Mouse (Mus musculus) limb, embryonic 12.5 days (tissue): Measurements from ENCODE around the gene Cldn15. TPM values are rescaled to one million over a fixed set of nuclear protein-coding genes. Genes with fewer than 3 reads are reported as not detected.
A peak's percentile ranks its signal among the peaks of the same experiment; 100 is the strongest.

Source experiments
- ATAC-seq: fragments of 200-750 bp; cut with Nextera tagmentation; 2 replicates; pipeline ENCODE4 v1.8.0; 2017; ENCODE audit warnings: low read depth, moderate TSS enrichment; ENCODE audit not compliant: insufficient number of reproducible peaks, insufficient read depth, low FRiP score, low TSS enrichment
- H3K27ac ChIP-seq: fragments of 300-500 bp; sonication (generic); 2 replicates; pipeline ENCODE4 v1.5.1; 2016; ENCODE audit warnings: mild to moderate bottlenecking, moderate library complexity
- H3K27me3 ChIP-seq: fragments of 300-500 bp; sonication (generic); 2 replicates; pipeline ENCODE4 v1.6.1; 2016; ENCODE audit warnings: mild to moderate bottlenecking, moderate library complexity
- H3K36me3 ChIP-seq: fragments of 300-500 bp; sonication (generic); 2 replicates; pipeline ENCODE4 v1.6.1; 2016; ENCODE audit warnings: mild to moderate bottlenecking, moderate library complexity
- H3K4me1 ChIP-seq: fragments of 300-500 bp; sonication (generic); replicated peaks from 2 replicates; pipeline ENCODE4 v1.6.1; 2016
- H3K4me2 ChIP-seq: fragments of 300-500 bp; sonication (generic); 2 replicates; pipeline ENCODE4 v1.6.1; 2016; ENCODE audit warnings: mild to moderate bottlenecking, moderate library complexity
- H3K4me3 ChIP-seq: fragments of 300-500 bp; sonication (generic); replicated peaks from 2 replicates; pipeline ENCODE4 v1.5.1; 2016; ENCODE audit warnings: mild to moderate bottlenecking
- H3K9ac ChIP-seq: fragments of 300-500 bp; sonication (generic); replicated peaks from 2 replicates; pipeline ENCODE4 v1.6.1; 2016; ENCODE audit warnings: mild to moderate bottlenecking, moderate library complexity
- H3K9me3 ChIP-seq: fragments of 300-500 bp; sonication (generic); 2 replicates; pipeline ENCODE4 v1.6.1; 2016; ENCODE audit warnings: mild to moderate bottlenecking, moderate library complexity
- WGBS: fragments of 180-500 bp; shearing (Covaris S2); methylation state at CpG from one replicate; pipeline ENCODE4 v1.1.7; 2016; 5-methylcytosine and 5-hydroxymethylcytosine counted together
- polyA plus RNA-seq: library from polyadenylated mRNA; unstranded; fragments of >200 nt; fragmentation: Nextera tagmentation; extraction: Ambion mirVana; gene quantifications from 2 replicates; pipeline ENCODE4 v1.2.1, GENCODE M21; 2016

The Cldn15 gene
- polyA plus RNA-seq, 1 experiment from 2014 or later, result 0.36 TPM

DNA sequence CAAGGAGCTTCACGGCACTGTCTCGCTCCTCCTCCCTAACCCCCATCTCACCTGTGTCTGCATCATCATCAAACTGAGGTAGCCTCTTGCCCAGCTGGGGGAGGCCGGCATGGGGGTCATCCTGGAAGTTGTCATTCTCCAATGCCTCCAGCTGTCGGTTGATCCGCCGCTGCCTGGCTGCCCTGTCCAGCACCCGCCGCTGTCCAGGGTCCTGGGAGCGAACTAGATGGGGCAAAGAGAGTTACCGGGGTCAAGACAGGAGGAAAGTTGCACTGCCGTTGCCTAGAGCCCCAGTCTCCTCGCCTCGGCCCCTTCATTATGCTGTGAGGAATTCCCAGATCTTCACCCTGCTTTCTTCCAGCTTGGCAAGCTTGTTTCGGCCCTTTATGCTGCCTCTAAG is 18.4 kb downstream of the Cldn15 start:
- no peak overlapping the region for H3K4me2 ChIP-seq
- no peak overlapping the region for H3K27ac ChIP-seq
- H3K9me3 ChIP-seq, result no peaks in the 10 kb centered on the region
- H3K4me1 ChIP-seq, result peaks cover 15% of the 10 kb centered on the region
- no peak overlapping the region for H3K9ac ChIP-seq
- WGBS, result 47% methylated on average over 14 of the region's 14 CpGs
- ATAC-seq, result no peak
- H3K27me3 ChIP-seq, result no peaks in the 10 kb centered on the region
- H3K36me3 ChIP-seq, result peaks cover 54% of the 10 kb centered on the region
- no peak overlapping the region for H3K4me3 ChIP-seq

DNA sequence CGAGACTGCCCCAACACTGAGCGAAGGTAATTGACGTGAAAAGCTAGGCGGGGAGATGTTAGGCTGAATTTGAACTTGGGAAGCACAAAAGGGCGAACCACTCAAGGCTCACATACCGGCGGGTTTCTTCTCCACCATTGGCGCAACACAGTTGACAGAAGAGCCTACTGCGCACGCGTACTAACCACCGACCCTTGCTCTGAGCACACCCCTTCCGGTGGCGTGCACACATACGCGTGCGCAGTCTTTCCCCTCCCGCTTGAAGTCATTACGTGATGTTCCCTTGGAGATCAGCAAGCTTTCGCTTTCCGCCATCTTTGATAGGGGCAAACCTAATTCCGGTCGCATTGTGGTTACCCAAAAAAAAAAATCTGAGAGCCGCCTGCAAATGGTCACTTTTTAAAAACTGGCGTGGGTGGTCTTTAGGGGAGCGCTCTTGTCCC is 20.3 kb downstream of the Cldn15 start, which contains the start of gene Plod3:
Gene Plod3 (plus strand): TSS at position 325 of the 443 bp plus-strand sequence.
- under 1% methylated on average over 26 of the region's 26 CpGs for WGBS
- Histone ChIP-seq H3K27ac (peak within 1 kb of the TSS; percentile 99), H3K4me2 (peak within 1 kb of the TSS; percentile 87), H3K4me3 (peak within 1 kb of the TSS; percentile 87), H3K36me3 (peaks cover 58% of the 10 kb centered on the region), H3K4me1 (peaks cover 15% of the 10 kb centered on the region), H3K9ac (peak within 1 kb of the TSS; percentile 96), H3K27me3 (no peaks in the 10 kb centered on the region), H3K9me3 (no peaks in the 10 kb centered on the region)
- peak; percentile 82 for ATAC-seq

DNA sequence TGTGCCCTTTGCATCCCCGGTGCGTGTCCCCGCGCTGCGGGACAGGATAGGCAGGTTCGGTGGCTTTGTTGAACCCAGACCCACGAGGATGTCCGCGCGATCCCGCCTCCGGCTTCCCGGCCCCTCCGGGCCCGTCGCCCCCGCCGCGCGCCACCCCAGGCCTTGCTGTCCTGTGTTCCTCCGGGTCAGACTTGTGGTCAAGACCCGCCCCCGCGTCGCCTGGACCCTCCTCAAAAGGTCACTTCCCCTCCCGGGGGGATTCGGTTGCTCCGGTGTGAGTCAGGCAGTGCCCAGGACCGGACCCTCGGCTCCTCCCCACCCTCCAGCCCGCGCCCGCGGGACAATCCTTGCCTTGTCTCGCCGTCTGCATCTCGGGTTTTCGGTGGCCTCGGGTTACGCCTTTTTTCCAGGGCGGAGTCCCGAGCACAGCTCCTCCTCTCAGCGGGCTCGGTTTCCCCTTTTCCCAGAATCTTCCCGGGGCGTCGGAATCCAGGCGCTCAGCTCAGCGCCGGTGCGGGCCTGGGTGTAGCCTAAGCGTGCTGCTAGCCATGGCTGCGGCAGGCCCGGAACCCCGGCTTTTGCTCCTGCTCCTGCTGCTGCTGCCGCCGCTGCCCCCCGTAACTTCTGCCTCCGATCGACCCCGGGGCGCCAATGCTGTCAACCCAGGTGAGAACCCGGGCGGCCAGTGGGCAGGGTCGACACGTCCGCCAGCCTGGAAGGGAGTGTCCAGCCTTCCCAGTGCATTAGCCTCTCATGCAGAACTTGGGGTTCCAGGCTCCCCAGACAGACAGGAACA is 20.9 kb downstream of the Cldn15 start:
- Histone ChIP-seq H3K36me3 (peaks cover 58% of the 10 kb centered on the region), H3K27ac (peak overlapping the region; percentile 99), H3K9ac (peak overlapping the region; percentile 96), H3K27me3 (no peaks in the 10 kb centered on the region), H3K4me1 (peaks cover 15% of the 10 kb centered on the region), H3K4me2 (peak overlapping the region; percentile 87), H3K9me3 (no peaks in the 10 kb centered on the region), H3K4me3 (peak overlapping the region; percentile 87)
- under 1% methylated on average over 67 of the region's 67 CpGs for WGBS
- ATAC-seq, result peak; percentile 60

DNA sequence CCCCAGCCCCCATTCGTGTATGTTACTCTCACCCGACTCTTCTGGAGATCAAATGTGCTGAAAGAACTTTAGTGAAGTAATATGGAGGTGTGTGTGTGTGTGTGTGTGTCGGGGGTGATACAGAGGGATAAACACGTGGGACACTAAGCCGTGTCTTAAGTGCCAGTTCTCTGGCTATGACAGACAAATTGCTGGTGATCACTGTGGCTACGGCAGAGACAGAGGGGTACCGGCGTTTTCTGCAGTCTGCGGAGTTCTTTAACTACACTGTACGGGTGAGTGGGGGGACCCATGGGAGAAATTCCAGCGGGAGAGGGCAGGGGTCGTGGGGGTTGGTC is 21.5 kb downstream of the Cldn15 start, which contains the start of gene Znhit1:
Gene Znhit1 (minus strand): TSS at position 88 of the 338 bp plus-strand sequence.
- peak within 1 kb of the TSS; percentile 87 for H3K4me2 ChIP-seq
- H3K9ac ChIP-seq, result peak within 1 kb of the TSS; percentile 96
- ATAC-seq, result 0 out of 2 replicates have a peak, but pooled peaks have one; percentile 5
- peaks cover 62% of the 10 kb centered on the region for H3K36me3 ChIP-seq
- H3K27ac ChIP-seq, result peak within 1 kb of the TSS; percentile 99
- peaks cover 15% of the 10 kb centered on the region for H3K4me1 ChIP-seq
- WGBS, result 10% methylated on average over 12 of the region's 12 CpGs
- no peaks in the 10 kb centered on the region for H3K27me3 ChIP-seq
- peak within 1 kb of the TSS; percentile 87 for H3K4me3 ChIP-seq
- H3K9me3 ChIP-seq, result no peaks in the 10 kb centered on the region

DNA sequence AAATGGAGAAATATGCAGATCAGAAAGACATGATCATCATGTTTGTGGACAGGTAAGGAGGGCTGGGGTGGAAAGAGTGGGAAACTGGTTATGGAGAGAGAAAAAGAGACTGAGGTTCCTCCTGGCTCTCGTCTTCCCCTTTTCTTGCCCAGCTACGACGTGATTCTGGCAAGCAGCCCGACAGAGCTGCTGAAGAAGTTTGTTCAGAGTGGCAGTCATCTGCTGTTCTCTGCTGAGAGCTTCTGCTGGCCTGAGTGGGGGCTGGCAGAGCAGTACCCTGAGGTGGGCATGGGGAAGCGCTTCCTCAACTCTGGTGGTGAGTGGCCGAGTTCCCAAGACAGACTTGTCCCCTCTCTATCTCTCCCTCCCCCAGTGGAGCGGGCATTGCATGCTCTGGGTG is 22.0 kb downstream of the Cldn15 start:
- 85% methylated on average over 7 of the region's 7 CpGs for whole genome bisulfite sequencing
- Histone ChIP-seq H3K27ac (no peak overlapping the region), H3K36me3 (peaks cover 63% of the 10 kb centered on the region)

DNA sequence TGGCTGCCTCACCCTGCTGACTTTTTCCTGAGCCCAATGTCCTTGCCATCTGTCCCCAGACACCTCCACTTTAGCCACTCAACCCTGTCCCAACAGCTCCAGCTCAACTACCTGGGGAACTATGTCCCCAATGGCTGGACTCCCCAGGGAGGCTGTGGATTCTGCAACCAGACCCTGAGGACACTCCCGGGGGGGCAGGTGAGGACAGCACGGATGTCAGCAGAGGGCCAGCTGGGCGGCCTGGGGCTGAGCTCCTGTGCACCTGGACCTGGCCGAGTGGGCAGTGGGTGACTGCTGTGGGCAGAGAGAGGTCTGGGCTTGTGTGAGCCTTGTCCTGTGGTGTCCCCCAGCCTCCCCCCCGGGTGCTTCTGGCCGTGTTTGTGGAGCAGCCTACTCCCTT is 23.4 kb downstream of the Cldn15 start:
- Histone ChIP-seq H3K36me3 (peaks cover 64% of the 10 kb centered on the region), H3K4me3 (no peak overlapping the region), H3K27ac (no peak overlapping the region), H3K9me3 (no peaks in the 10 kb centered on the region), H3K27me3 (no peaks in the 10 kb centered on the region), H3K4me1 (peaks cover 15% of the 10 kb centered on the region), H3K4me2 (no peak overlapping the region), H3K9ac (no peak overlapping the region)
- ATAC-seq, result no peak
- 94% methylated on average over 6 of the region's 6 CpGs for WGBS

More for the DNA sequence above, 22.0 kb downstream of the Cldn15 start:
- Histone ChIP-seq H3K9me3 (no peaks in the 10 kb centered on the region), H3K27me3 (no peaks in the 10 kb centered on the region), H3K4me3 (peak overlapping the region; percentile 87), H3K9ac (peak overlapping the region; percentile 96), H3K4me2 (peak overlapping the region; percentile 87), H3K4me1 (peaks cover 15% of the 10 kb centered on the region)
- ATAC-seq, result no peak

DNA sequence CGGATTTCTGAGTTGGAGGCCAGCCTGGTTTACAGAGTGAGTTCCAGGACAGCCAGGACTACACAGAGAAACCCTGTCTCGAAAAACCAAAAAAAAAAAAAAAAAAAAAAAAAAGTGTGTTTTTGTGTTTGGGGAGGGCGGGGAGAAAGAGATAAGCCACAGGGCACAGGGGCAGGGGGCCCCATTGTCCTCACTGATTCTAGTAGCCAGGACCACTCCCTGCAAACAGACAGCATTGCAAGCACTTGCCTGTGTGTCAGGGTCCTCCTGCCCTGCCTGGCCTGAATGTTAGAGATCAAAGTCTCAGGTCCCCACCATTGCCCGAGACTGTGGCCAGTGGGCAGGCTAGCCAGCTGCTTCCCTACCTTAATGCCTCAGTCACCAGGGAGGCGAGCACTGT is 33.0 kb downstream of the Cldn15 start:
- Histone ChIP-seq H3K27me3 (no peaks in the 10 kb centered on the region), H3K36me3 (peaks cover 19% of the 10 kb centered on the region), H3K27ac (no peak overlapping the region), H3K4me1 (0 out of 2 replicates have a peak, but pooled peaks cover 4% of the 10 kb centered on the region), H3K9ac (no peak overlapping the region), H3K4me3 (no peak overlapping the region), H3K4me2 (no peak overlapping the region), H3K9me3 (no peaks in the 10 kb centered on the region)
- no peak for ATAC-seq
- WGBS, result 61% methylated on average over 5 of the region's 5 CpGs

DNA sequence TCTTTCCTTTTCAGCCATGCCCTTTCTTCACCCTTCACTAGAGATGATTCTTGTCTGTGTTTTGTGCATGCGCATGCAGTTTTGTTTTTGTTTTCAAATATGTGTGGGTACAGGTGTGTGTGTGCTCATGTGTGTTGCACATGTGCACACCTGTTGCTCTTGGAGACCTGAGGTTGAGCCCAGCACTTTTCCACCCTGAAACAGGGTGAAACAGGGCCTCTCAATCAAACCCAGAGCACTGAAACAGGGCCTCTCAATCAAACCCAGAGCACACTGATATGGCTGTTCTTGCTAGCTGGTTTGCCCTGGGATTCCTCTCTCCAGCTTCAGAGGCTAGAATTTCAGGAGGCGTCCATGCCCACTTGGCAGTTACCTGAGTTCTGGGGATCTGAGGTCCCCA is 34.2 kb downstream of the Cldn15 start:
- H3K9me3 ChIP-seq, result no peaks in the 10 kb centered on the region
- 83% methylated on average over 2 of the region's 2 CpGs for WGBS
- H3K4me1 ChIP-seq, result 0 out of 2 replicates have a peak, but pooled peaks cover 4% of the 10 kb centered on the region
- no peak overlapping the region for H3K9ac ChIP-seq
- no peak overlapping the region for H3K27ac ChIP-seq
- no peak overlapping the region for H3K4me2 ChIP-seq
- H3K36me3 ChIP-seq, result peaks cover 8% of the 10 kb centered on the region
- ATAC-seq, result no peak
- no peaks in the 10 kb centered on the region for H3K27me3 ChIP-seq
- H3K4me3 ChIP-seq, result no peak overlapping the region

DNA sequence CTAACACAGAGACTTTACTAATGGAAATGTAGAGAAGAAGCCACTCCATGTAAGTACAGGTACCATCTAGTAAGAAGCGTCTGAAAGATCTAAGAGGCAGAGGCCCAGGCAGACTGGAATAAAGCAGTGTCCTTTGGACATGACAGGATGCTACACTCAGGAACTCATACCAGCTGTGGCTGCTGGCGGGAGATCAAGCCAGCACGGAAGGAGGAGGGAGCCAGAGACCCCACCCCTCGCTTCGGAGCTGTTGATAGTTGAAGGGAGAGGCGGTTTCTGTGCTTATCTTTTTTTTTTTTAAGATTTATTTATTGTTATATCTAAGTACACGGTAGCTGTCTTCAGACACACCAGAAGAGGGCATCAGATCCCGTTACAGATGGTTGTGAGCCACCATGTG is 40.9 kb downstream of the Cldn15 start:
- no peak for ATAC-seq
- Histone ChIP-seq H3K4me2 (no peak overlapping the region), H3K9me3 (no peaks in the 10 kb centered on the region), H3K4me3 (no peak overlapping the region), H3K9ac (no peak overlapping the region), H3K27me3 (peaks cover 3% of the 10 kb centered on the region; the same call in 1 of the 2 replicates), H3K4me1 (no peaks in the 10 kb centered on the region), H3K36me3 (no peaks in the 10 kb centered on the region), H3K27ac (no peak overlapping the region)
- WGBS, result 69% methylated on average over 8 of the region's 8 CpGs

DNA sequence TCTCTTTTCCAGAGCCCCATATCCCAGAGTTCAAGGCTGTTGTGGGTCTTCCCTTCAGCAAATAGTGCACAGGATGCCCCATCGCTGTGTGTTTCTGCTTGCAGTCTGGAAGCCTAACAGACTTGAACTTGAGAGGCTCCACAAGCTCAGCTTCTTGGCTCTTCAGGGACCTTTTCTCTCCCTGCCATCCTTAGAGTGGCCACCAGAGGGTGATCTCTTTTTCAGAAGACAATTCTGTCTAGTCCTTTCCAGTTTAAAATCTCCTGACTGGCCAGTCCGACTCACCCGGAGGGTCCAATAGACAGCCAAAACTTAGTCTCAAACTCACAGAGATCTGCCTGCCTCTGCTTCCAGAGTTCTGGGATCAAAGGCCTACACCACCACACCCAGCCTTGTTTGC is 43.6 kb downstream of the Cldn15 start:
- 45% methylated on average over 3 of the region's 3 CpGs for WGBS
- ATAC-seq, result no peak

DNA sequence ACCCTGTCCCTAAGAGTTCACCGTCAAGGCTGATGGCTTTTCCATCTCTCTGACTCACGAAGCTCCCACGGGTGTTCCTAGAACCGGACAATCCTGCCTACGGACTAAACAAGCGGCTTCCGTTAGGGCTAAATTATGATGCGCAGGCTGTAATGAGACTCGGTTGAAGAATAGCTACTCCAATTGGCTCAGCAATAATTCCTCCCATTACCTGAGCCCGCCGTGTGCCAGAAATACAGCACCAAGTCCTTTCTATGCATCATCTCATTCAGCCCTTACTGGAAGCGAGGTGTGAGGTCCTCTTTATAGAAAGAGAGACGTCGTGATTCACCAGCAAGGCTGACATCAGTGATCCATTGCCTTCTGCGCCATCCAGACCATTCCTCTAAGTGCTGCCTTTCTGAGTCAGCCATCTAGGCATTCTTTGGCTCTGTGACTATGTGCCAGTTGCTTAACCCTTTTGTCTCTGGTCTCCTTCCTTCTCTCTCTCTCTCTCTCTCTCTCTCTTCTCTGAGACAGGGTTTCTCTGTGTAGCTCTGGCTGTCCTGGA is 46.1 kb downstream of the Cldn15 start:
- Histone ChIP-seq H3K36me3 (no peaks in the 10 kb centered on the region), H3K9ac (no peak overlapping the region), H3K4me2 (no peak overlapping the region), H3K4me3 (no peak overlapping the region), H3K27ac (no peak overlapping the region), H3K4me1 (no peaks in the 10 kb centered on the region), H3K27me3 (peaks cover 3% of the 10 kb centered on the region; the same call in 1 of the 2 replicates), H3K9me3 (no peaks in the 10 kb centered on the region)
- no peak for ATAC-seq
- 76% methylated on average over 15 of the region's 15 CpGs for WGBS

More for the DNA sequence above, 43.6 kb downstream of the Cldn15 start:
- Histone ChIP-seq H3K4me3 (no peak overlapping the region), H3K4me1 (no peaks in the 10 kb centered on the region), H3K9ac (no peak overlapping the region), H3K27ac (no peak overlapping the region), H3K27me3 (peaks cover 3% of the 10 kb centered on the region; the same call in 1 of the 2 replicates), H3K36me3 (no peaks in the 10 kb centered on the region), H3K9me3 (no peaks in the 10 kb centered on the region), H3K4me2 (no peak overlapping the region)
